Mouse (Mus musculus): ENCODE measurements around the gene Vav1.

DNA sequence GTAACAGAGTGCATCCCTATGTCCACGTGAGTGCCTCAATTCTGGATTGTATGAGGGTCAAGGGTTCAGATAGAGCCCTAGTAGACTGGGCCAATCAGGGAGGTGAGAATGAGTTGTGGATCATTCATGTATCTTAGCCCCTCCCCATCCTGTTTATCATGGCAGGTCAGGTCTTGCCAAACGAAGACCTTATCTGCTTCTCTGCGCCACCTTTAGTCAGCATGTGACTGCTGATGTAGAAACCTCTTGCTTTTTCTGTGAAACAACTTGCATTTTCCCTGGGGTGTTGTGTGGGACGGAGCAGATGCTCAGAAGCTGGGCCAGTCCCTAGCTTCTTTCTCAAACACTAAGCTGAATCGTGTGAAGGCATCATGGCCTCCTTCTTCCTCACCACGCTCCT lies 28.2 kb downstream of the Vav1 start:
- TF ChIP-seq EP300 (IDR thresholded peaks at IDR 0.05; ENCODE audit: insufficient read depth, low read depth, low read length) (no peak), POLR2A (IDR thresholded peaks at IDR 0.05; ENCODE audit: insufficient read depth, low read length) (no peak), CTCF (IDR thresholded peaks at IDR 0.05; ENCODE audit: low read depth, low read length) (no peak)
